Mouse (Mus musculus): Measurements from ENCODE around the gene Msantd3. TPM values are rescaled to one million over a fixed set of nuclear protein-coding genes. Genes with fewer than 3 reads are reported as not detected.

Gene Msantd3
- polyA plus RNA-seq, 1 experiment from 2014 or later = 30.3 TPM

- Histone ChIP-seq H3K4me2 (no peak overlapping the region), H3K9me3 (replicated peaks; ENCODE audit: control insufficient read depth, low read length) (no peaks in the 10 kb centered on the region), H3K27ac (ENCODE audit: low read depth, low read length) (no peak overlapping the region), H3K27me3 (ENCODE audit: control insufficient read depth, insufficient read depth, low read length) (no peaks in the 10 kb centered on the region), H3K9ac (ENCODE audit: low read depth, low read length) (no peak overlapping the region), H3K36me3 (ENCODE audit: control insufficient read depth, insufficient read depth, low read length) (no peaks in the 10 kb centered on the region), H3K4me1 (ENCODE audit: control insufficient read depth, insufficient read depth, low read length) (peaks cover 5% of the 10 kb centered on the region; the same call in 1 of the 2 replicates), H3K4me3 (ENCODE audit: low read depth, low read length) (no peak overlapping the region)
- 86% methylated on average over 7 of the region's 7 CpGs for WGBS (ENCODE audit: insufficient replicate concordance)
- ATAC-seq (replicated peaks; ENCODE audit: insufficient number of reproducible peaks, low FRiP score, low TSS enrichment) = no peak
These were observed 56.4 kb downstream of the Msantd3 start for GRCm38 (mm10) chr4:48596111-48596510.

GRCm38 (mm10) chr4:48605650-48606049, 65.9 kb downstream of the Msantd3 start:
- Histone ChIP-seq H3K36me3 (ENCODE audit: control insufficient read depth, insufficient read depth, low read length) (0 out of 2 replicates have a peak, but pooled peaks cover 4% of the 10 kb centered on the region), H3K4me3 (ENCODE audit: low read depth, low read length) (no peak overlapping the region), H3K27me3 (ENCODE audit: control insufficient read depth, insufficient read depth, low read length) (no peaks in the 10 kb centered on the region), H3K9me3 (replicated peaks; ENCODE audit: control insufficient read depth, low read length) (no peaks in the 10 kb centered on the region), H3K4me2 (no peak overlapping the region), H3K4me1 (ENCODE audit: control insufficient read depth, insufficient read depth, low read length) (no peaks in the 10 kb centered on the region), H3K27ac (ENCODE audit: low read depth, low read length) (no peak overlapping the region), H3K9ac (ENCODE audit: low read depth, low read length) (no peak overlapping the region)
- WGBS (ENCODE audit: insufficient replicate concordance) = 72% methylated on average over 3 of the region's 3 CpGs
- ATAC-seq (replicated peaks; ENCODE audit: insufficient number of reproducible peaks, low FRiP score, low TSS enrichment) = no peak

DNA sequence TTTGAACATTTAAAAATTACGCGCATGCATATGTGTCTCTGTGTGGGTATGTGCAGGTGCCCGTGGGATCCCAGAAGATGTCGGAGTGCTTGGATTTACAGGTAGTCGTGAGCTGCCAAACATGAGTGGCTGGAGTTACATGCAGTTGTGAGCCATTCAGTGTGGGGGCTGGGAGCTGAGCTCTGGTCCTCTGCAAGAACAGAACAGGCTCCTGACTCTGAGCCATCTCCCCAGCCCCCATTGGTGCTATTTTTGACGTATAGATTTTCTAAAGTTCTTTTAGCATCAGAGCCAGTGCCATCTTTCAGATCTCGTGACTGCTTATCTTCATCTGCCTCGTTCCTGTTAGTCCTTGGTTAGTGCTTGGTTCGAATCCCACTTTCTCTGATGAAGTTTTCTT, 69.8 kb downstream of the Msantd3 start:
- 82% methylated on average over 9 of the region's 9 CpGs for WGBS (ENCODE audit: insufficient replicate concordance)
- H3K4me2 ChIP-seq = no peak overlapping the region
- H3K9ac ChIP-seq (ENCODE audit: low read depth, low read length) = no peak overlapping the region
- no peak for ATAC-seq (replicated peaks; ENCODE audit: insufficient number of reproducible peaks, low FRiP score, low TSS enrichment)
- H3K4me1 ChIP-seq (ENCODE audit: control insufficient read depth, insufficient read depth, low read length) = no peaks in the 10 kb centered on the region
- no peak overlapping the region for H3K4me3 ChIP-seq (ENCODE audit: low read depth, low read length)
- no peaks in the 10 kb centered on the region for H3K9me3 ChIP-seq (replicated peaks; ENCODE audit: control insufficient read depth, low read length)
- H3K36me3 ChIP-seq (ENCODE audit: control insufficient read depth, insufficient read depth, low read length) = peaks cover 7% of the 10 kb centered on the region; the same call in 1 of the 2 replicates
- no peaks in the 10 kb centered on the region for H3K27me3 ChIP-seq (ENCODE audit: control insufficient read depth, insufficient read depth, low read length)
- H3K27ac ChIP-seq (ENCODE audit: low read depth, low read length) = no peak overlapping the region

- Histone ChIP-seq H3K27me3 (ENCODE audit: control insufficient read depth, insufficient read depth, low read length) (no peaks in the 10 kb centered on the region), H3K9me3 (replicated peaks; ENCODE audit: control insufficient read depth, low read length) (no peaks in the 10 kb centered on the region), H3K4me1 (ENCODE audit: control insufficient read depth, insufficient read depth, low read length) (no peaks in the 10 kb centered on the region), H3K4me2 (no peak overlapping the region), H3K27ac (ENCODE audit: low read depth, low read length) (no peak overlapping the region), H3K36me3 (ENCODE audit: control insufficient read depth, insufficient read depth, low read length) (peaks cover 7% of the 10 kb centered on the region; the same call in 1 of the 2 replicates), H3K4me3 (ENCODE audit: low read depth, low read length) (no peak overlapping the region), H3K9ac (ENCODE audit: low read depth, low read length) (no peak overlapping the region)
- no peak for ATAC-seq (replicated peaks; ENCODE audit: insufficient number of reproducible peaks, low FRiP score, low TSS enrichment)
- 89% methylated on average over 6 of the region's 6 CpGs for WGBS (ENCODE audit: insufficient replicate concordance)
These were observed 70.5 kb downstream of the Msantd3 start for GRCm38 (mm10) chr4:48610251-48610650.

Other genes with a start within 250 kb of the Msantd3 start
- 51.6 and 52.8 TPM in 2 replicates for gene Tex10, start 66.5 kb upstream of the Msantd3 start, polyA plus RNA-seq (2014; fragmentation: Nextera tagmentation; extraction: Ambion mirVana)
- gene Tmeff1, start 45.2 kb downstream of the Msantd3 start, polyA plus RNA-seq (2014; fragmentation: Nextera tagmentation; extraction: Ambion mirVana) = 51.2 and 60.7 TPM in 2 replicates
- 1.1 and 1.3 TPM in 2 replicates for gene Cavin4, start 123.6 kb downstream of the Msantd3 start, polyA plus RNA-seq (2014; fragmentation: Nextera tagmentation; extraction: Ambion mirVana)